Mouse (Mus musculus) liver, postnatal 0 days (tissue): ENCODE measurements around the gene Gga3.

Experiments
- CTCF ChIP-seq: sonication (generic); IDR thresholded peaks from 2 replicates; pipeline ENCODE4 v1.5.1; 2016; ENCODE audit warnings: antibody characterized with exemption, low read depth
- EP300 ChIP-seq: IDR thresholded peaks from 2 replicates; pipeline ENCODE4 v1.6.1; 2016; ENCODE audit warnings: antibody characterized with exemption, low read depth, mild to moderate bottlenecking

- TF ChIP-seq CTCF (peak; percentile 80), EP300 (no peak)
These were observed 43.6 kb upstream of the Gga3 start for GRCm38 (mm10) chr11:115647459-115647858.
